Mouse (Mus musculus) mouse embryonic stem cell (cell line): ENCODE results near the gene Zfp827.

Experiments used
- in situ Hi-C, 2 experiments: fragments of 300-500 bp; cut with MboI; formaldehyde crosslinking; loops; 1 replicate in 1 of 2; 3 replicates in 1 of 2; pipeline ENCODE4 v1.14.3; 2019 to 2020; ENCODE audit warnings: low sequenced_read_pairs in 2 of 2, low pct_unique_long_range_greater_than_20kb in 1 of 2, mixed read lengths in 1 of 2; ENCODE audit not compliant: unreplicated experiment in 1 of 2

The Zfp827 gene

GRCm38 (mm10) chr8:79145626-79146025 lies 117.4 kb downstream of the Zfp827 start:
- in situ Hi-C loops = no loop called here

DNA sequence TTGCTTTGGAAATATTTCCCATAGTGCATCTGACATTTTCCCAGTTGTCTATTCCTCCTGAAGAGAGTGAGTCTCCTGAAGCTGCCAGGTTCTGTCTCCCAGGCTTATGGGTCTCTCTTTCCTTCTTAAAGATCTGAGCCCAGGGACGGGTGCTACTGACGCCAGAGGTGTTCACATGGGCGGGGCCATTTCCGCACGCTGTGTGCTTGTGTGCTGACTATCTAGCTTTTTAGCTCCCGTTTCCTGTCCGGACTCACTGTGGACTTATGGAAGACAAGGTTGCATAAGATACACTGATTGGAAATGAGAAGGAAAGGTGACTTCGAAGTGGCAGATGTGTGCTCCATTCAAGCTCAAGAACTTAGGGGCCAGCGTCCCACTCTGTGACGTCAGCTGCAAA lies 120.6 kb downstream of the Zfp827 start:
- in situ Hi-C loops = no loop called here

GRCm38 (mm10) chr8:79149880-79150279 lies 121.6 kb downstream of the Zfp827 start:
- in situ Hi-C loops = no loop called here

GRCm38 (mm10) chr8:79150544-79151192 lies 122.4 kb downstream of the Zfp827 start:
- in situ Hi-C loops = no loop called here

- in situ Hi-C loops = no loop called here
These were observed 123.4 kb downstream of the Zfp827 start for GRCm38 (mm10) chr8:79151644-79152043.

DNA sequence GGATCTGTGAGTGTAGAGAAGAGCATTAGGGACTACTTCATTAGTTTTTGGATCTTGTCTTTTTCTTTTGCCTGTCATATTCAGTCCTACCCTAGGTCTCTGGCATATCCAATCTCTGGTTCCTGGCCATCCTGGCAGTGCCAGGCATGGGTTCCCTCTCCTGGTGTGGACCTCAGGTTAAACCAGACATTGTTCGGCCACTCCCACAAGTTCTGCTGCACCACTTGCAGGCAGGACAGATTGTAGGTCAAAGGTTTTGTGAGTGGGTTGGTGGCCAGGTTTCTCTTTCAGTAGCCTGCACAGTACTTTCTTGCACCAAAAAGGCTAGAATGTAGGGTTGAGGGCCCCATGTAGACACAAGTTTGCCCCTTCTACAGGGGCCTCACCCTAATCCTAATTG lies 125.0 kb downstream of the Zfp827 start:
- in situ Hi-C loops = no loop called here

DNA sequence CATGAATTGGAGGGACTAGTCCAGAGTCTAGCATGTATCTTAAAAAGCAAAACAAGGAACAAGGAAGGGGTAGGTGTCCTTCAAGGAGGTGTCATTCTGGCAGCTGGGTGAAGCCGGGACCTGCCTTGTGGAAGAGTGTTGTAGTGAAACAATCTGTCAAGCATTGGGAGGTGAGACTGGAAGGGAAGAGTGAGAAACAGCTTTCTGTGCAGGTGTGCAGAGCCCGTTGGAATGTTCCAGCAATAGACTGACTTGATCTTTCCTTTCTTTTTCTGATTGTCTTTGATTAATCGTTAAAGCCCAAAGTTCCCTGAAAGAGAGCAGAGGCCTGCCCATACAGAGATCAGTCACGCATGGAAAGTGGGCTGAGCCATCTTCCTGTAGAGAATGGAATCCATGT lies 125.4 kb downstream of the Zfp827 start:
- in situ Hi-C loops = no loop called here

DNA sequence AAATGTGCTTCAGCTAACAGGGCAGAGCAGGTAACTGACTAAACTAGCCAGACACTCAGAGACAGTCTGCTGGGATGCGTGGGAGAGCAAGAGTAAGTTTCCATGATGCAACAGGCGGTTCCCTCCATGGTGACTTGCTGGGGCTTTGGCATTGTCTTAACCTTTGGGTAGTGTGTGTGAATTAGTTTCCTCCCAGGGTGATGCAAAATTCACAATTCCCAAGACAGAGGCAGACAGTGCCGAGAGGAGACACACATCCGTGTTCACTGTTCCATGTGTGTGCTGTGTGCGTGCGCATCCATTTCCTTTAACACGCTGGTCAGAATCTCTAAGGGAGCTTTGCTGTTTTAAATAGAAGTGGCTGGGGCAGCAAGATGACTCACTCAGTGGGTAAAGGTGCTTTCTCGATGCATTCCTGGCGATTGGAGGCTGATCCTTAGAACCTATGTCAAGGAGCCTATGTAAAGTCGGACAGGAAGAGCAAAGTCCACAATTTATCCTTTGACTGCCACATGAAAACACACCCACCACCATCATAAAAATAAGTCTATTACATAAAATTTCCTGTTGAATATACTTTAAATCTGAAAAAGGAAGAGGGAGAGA lies 127.4 kb downstream of the Zfp827 start:
- in situ Hi-C loops = no loop called here

- in situ Hi-C loops = no loop called here
These were observed 129.1 kb downstream of the Zfp827 start for GRCm38 (mm10) chr8:79157366-79157765.

DNA sequence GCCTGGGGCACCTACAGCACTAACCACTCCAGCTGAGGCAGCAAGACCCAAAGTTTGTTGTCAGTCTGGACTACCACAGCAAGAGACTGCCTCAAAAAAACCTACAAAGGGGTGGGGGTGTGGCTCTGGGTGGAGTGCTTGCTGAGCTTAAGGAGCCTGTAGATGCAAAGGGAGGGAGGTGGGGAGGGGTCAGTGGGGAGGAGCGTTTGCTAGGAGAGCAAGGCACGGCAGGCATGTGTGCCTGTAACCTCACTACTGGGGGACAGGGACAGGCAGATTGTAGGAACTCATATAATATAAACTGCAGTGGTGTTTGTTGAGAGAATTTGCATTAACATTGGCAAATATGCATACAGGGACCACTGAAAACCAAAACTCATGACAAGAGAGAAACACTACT lies 130.1 kb downstream of the Zfp827 start:
- in situ Hi-C loops = no loop called here

DNA sequence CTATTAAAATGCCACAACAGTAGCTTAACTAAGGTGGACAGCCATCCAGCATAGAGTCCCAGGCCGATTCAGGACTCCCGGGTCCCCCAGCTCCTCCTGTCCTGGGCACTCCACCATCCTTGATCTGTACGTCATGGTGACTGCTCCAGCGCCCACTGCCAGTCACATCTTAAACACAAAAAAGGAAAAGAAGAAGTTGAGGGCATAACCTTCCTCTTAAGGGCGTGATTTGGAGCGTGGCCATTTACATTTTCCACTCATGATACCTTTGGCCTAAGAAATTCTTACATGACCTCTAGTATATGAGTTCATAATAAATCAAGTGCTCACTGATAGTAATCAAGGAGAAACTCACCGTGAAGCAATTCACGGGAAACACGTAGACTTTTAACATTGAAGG lies 131.2 kb downstream of the Zfp827 start:
- in situ Hi-C loops = no loop called here

- in situ Hi-C loops = no loop called here
These were observed 132.1 kb downstream of the Zfp827 start for GRCm38 (mm10) chr8:79160302-79160701.

DNA sequence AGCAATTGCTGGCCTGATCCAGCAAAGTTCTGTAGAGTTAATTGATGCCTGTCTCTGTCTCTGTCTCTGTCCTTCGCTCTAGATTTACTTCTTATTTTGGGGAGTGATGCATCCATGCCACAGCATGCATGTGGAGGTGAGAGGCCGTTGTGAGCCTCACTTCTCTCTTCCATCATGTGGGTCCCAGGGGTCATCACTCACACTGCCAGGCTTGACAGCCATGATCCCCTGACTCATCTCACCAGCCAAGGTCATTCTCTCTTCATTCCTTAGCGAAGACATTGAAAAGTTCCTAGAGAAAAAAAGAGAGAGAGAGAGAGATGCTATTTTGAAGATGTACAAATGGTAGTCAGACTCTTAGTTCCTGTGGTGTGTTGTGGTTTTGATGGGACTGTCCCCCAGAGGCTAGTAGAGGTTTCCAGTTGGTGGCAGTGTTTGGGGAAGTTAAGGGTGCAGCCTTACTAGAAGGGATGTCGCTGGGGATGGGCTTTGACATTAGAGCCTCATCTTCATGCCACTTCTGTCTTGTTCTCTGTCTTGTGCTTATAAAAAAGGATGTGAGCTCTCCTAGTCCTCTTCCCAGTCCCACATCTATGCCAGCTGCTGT lies 133.0 kb downstream of the Zfp827 start:
- in situ Hi-C loops = no loop called here

GRCm38 (mm10) chr8:79162533-79163308 lies 134.5 kb downstream of the Zfp827 start:
- in situ Hi-C loops = no loop called here

DNA sequence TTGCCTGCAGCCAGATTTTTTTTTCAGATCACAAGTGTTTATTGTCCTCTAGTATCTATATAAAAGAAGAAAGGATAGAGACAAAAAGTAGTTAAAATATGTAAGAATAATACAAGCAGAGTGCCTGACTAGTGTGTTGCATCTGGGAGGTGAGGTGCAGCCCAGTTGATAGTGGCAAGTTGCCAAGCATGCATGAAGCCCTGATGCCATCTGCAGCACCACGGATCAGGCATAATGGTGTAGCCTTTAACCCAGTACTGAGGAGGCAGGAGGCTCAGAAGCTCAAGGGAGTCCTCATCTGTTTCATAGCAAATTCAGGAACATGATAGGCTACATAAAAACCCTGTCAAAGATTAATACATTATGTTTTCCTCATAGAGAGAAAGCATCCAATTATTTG lies 136.1 kb downstream of the Zfp827 start:
- in situ Hi-C loops = no loop called here

DNA sequence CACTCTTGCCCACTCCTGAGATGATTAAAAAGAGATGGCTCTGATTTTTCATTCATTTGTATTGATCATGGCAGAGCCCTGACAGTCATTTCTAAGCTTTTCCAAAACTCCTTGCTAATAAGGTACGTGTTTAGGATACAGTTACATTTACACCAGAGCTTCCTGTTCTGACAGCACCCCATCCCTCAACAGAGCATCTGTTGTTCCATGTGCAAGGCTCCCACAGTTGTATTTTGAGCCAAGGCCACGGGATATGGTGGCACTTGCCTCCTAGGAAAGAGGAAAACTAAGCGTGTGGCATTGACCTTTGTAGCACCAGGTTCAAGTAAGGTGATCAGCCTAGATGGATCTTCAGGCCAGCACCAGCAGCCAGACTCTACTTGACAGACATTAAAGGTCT lies 137.0 kb downstream of the Zfp827 start:
- in situ Hi-C loops = no loop called here

- in situ Hi-C loops = no loop called here
These were observed 145.4 kb downstream of the Zfp827 start for GRCm38 (mm10) chr8:79173606-79174005.

DNA sequence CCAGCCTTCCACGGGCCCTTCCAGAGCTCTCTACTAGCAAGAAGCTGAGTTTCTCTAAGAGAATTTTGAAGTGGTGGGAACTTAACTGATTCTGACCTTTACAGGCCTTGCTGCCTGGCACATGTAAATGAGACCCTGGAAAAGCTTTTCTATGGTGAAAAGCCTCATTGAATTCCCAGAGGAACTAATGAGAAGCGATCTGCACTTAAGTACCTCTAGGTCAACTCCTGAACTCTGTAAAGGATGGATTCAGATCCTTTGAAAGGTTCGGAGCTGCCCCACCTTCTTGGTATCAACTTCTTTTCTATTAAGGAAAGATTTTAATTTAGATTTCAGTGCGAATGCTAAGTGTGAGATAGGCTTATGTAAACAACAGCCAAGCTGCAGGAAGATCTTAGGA lies 147.8 kb downstream of the Zfp827 start:
- in situ Hi-C loops = no loop called here

DNA sequence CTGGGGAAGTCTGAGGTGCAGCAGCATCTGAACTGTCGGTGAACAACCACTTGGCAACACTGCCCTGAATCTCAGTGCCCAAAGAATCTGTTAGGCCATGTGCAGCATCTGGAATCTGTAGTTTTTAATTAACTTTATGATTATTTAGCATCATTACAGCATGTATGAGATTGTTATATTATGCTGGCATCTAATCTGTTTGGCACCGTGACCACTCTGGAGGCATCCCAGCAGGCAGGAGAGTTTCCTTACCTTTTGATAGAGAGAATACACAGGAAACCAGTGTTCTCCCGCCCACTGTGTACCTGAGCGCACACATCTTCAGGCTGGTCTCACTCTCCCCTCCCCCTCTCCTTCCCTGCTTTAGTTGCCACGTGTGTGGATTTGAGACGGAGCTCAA lies 151.4 kb downstream of the Zfp827 start:
- in situ Hi-C loops = no loop called here
